28 mouse cellular contexts compared by ENCODE assay signal in the genomic region with DNA sequence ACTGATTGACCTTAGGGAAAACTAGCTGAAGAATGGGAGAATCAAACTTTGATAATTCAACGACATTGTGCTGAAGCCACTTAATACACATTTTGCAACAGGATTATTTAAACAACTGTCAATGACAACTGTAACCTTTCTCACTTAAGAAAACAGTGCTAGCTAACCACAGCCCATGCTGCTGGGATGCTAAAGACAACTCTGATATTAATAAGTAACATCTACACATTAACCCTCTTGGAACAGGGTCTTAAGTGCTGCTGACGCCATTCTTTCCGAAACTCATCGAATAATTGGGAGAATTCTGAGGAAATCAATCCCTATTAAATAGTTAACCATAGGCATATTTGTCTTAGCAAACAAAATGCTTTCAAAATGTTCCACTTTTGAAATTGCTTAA. TPM values are rescaled to one million over a fixed set of nuclear protein-coding genes. Genes with fewer than 3 reads are reported as not detected.
DNase-seq lines count a peak whose midpoint lies in the region; ATAC-seq and TF ChIP-seq lines count a peak whose summit lies in the region.
"Had no signal": no experiment of that assay in that cellular context is flagged by ENCODE, and none has a peak within 500 bp of the region (broad histone marks: within the 10 kb centered on the region; RNA-seq: fewer than 3 reads in every experiment).

No protein-coding gene starts in this region.

- no peak overlapping the region for H3K4me2 ChIP-seq in liver, embryonic 11.5 days
- peak overlapping the region; percentile 22 for H3K4me2 ChIP-seq in liver, postnatal 0 days (ENCODE audit: low read depth, low read length)
- no peak overlapping the region for H3K4me2 ChIP-seq in liver, embryonic 12.5 days
- no peak overlapping the region for H3K4me2 ChIP-seq in midbrain, embryonic 11.5 days
- H3K4me2 ChIP-seq in midbrain, embryonic 16.5 days (ENCODE audit: low read length) = no peak overlapping the region
- H3K4me2 ChIP-seq: embryonic facial prominence, embryonic 13.5 days; embryonic facial prominence, embryonic 15.5 days; forebrain, embryonic 12.5 days had no signal

- peak; percentile 95 for DNase-seq in liver, adult 2 months (ENCODE audit: extremely low read depth, low read depth, low spot score)
- no peak for DNase-seq in liver, embryonic 11.5 days (ENCODE audit: low spot score)
- no peak for DNase-seq in liver, postnatal 0 days
- peak; percentile 72 for DNase-seq in midbrain, embryonic 11.5 days (ENCODE audit: low spot score, missing footprints)
- DNase-seq: adrenal gland, adult 2 months; adrenal gland, postnatal 10 days; adrenal gland, postnatal 25 days; B cell, adult 2 months; cerebellum, adult 11 months; cerebellum, adult 18-20 months; cerebellum, adult 8-10 months; cerebellum, adult 9-11 months; cerebellum, postnatal 14 days; cerebellum, postnatal 36 days; embryo, embryonic 11 days had no signal

- H3K4me3 ChIP-seq in liver, adult 2 months (ENCODE audit: insufficient read depth, low read depth, low read length) = no peak overlapping the region
- H3K4me3 ChIP-seq in liver, embryonic 11.5 days (ENCODE audit: low read depth, low read length) = no peak overlapping the region
- H3K4me3 ChIP-seq in liver, postnatal 0 days (ENCODE audit: low read depth, low read length) = no peak overlapping the region
- H3K4me3 ChIP-seq in liver, embryonic 12.5 days = no peak overlapping the region
- H3K4me3 ChIP-seq in midbrain, embryonic 11.5 days (ENCODE audit: low read depth, low read length) = no peak overlapping the region
- no peak overlapping the region for H3K4me3 ChIP-seq in midbrain, embryonic 16.5 days (ENCODE audit: low read depth, low read length)
- H3K4me3 ChIP-seq: embryonic facial prominence, embryonic 13.5 days; embryonic facial prominence, embryonic 15.5 days; erythroblast, embryonic 14.5 days; forebrain, embryonic 10.5 days; forebrain, embryonic 12.5 days had no signal

- no peaks in the 10 kb centered on the region for H3K27me3 ChIP-seq in liver, adult 2 months (ENCODE audit: control insufficient read depth, insufficient read depth, low read length)
- H3K27me3 ChIP-seq in liver, embryonic 11.5 days (replicated peaks; ENCODE audit: control insufficient read depth, insufficient read depth, low read length) = no peaks in the 10 kb centered on the region
- H3K27me3 ChIP-seq in liver, postnatal 0 days (ENCODE audit: insufficient read depth, low read length) = no peaks in the 10 kb centered on the region
- H3K27me3 ChIP-seq in liver, embryonic 12.5 days (replicated peaks) = no peaks in the 10 kb centered on the region
- no peaks in the 10 kb centered on the region for H3K27me3 ChIP-seq in midbrain, embryonic 11.5 days (ENCODE audit: control insufficient read depth, insufficient read depth, low read length)
- no peaks in the 10 kb centered on the region for H3K27me3 ChIP-seq in midbrain, embryonic 16.5 days (ENCODE audit: control insufficient read depth, insufficient read depth, low read depth, low read length)
- H3K27me3 ChIP-seq: CH12.LX; embryonic facial prominence, embryonic 13.5 days; embryonic facial prominence, embryonic 15.5 days; forebrain, embryonic 12.5 days had no signal

- no peak overlapping the region for H3K9ac ChIP-seq in liver, adult 2 months (ENCODE audit: low read depth, low read length)
- H3K9ac ChIP-seq in liver, embryonic 11.5 days (ENCODE audit: low read depth, low read length) = no peak overlapping the region
- no peak overlapping the region for H3K9ac ChIP-seq in liver, postnatal 0 days (replicated peaks)
- H3K9ac ChIP-seq in liver, embryonic 12.5 days = no peak overlapping the region
- no peak overlapping the region for H3K9ac ChIP-seq in midbrain, embryonic 11.5 days (ENCODE audit: low read length)
- H3K9ac ChIP-seq in midbrain, embryonic 16.5 days (ENCODE audit: low read depth, low read length) = no peak overlapping the region
- H3K9ac ChIP-seq: embryonic facial prominence, embryonic 13.5 days; embryonic facial prominence, embryonic 15.5 days; forebrain, embryonic 12.5 days had no signal

- no peak for TF ChIP-seq POLR2A in liver, adult 2 months (IDR thresholded peaks at IDR 0.05; ENCODE audit: extremely low read depth, insufficient read depth, low read length)

- H3K27ac ChIP-seq in liver, adult 2 months (replicated peaks; ENCODE audit: insufficient read depth, low read depth, low read length) = no peak overlapping the region
- no peak overlapping the region for H3K27ac ChIP-seq in liver, embryonic 11.5 days (ENCODE audit: low read depth, low read length)
- H3K27ac ChIP-seq in liver, postnatal 0 days (ENCODE audit: low read depth) = no peak overlapping the region
- no peak overlapping the region for H3K27ac ChIP-seq in liver, embryonic 12.5 days
- H3K27ac ChIP-seq in midbrain, embryonic 11.5 days (ENCODE audit: low read depth, low read length) = no peak overlapping the region
- H3K27ac ChIP-seq in midbrain, embryonic 16.5 days (ENCODE audit: low read length) = no peak overlapping the region
- H3K27ac ChIP-seq: embryonic facial prominence, embryonic 13.5 days; embryonic facial prominence, embryonic 15.5 days; forebrain, embryonic 10.5 days; forebrain, embryonic 12.5 days had no signal

- WGBS in liver, adult 2 months = 22% methylated on average over 4 of the region's 4 CpGs
- 78% methylated on average over 4 of the region's 4 CpGs for WGBS in liver, embryonic 11.5 days
- 49% methylated on average over 4 of the region's 4 CpGs for WGBS in liver, postnatal 0 days (ENCODE audit: insufficient replicate concordance)
- 80% methylated on average over 4 of the region's 4 CpGs for WGBS in liver, embryonic 12.5 days (ENCODE audit: insufficient replicate concordance)
- WGBS in midbrain, embryonic 11.5 days = 89% methylated on average over 4 of the region's 4 CpGs
- 92% methylated on average over 4 of the region's 4 CpGs for WGBS in midbrain, embryonic 16.5 days

- H3K79me2 ChIP-seq in liver, adult 2 months (ENCODE audit: control insufficient read depth, insufficient read depth, low read length) = no peaks in the 10 kb centered on the region

- H3K4me1 ChIP-seq in liver, adult 2 months (ENCODE audit: control insufficient read depth, insufficient read depth, low read length) = peaks cover 4% of the 10 kb centered on the region; the same call in 1 of the 2 replicates
- no peaks in the 10 kb centered on the region for H3K4me1 ChIP-seq in liver, embryonic 11.5 days (replicated peaks; ENCODE audit: control insufficient read depth, insufficient read depth, low read length)
- no peaks in the 10 kb centered on the region for H3K4me1 ChIP-seq in liver, postnatal 0 days (ENCODE audit: insufficient read depth)
- H3K4me1 ChIP-seq in liver, embryonic 12.5 days = no peaks in the 10 kb centered on the region
- H3K4me1 ChIP-seq in midbrain, embryonic 11.5 days (ENCODE audit: control insufficient read depth, insufficient read depth, low read length) = no peaks in the 10 kb centered on the region
- no peaks in the 10 kb centered on the region for H3K4me1 ChIP-seq in midbrain, embryonic 16.5 days (ENCODE audit: control insufficient read depth, insufficient read depth, low read length)
- H3K4me1 ChIP-seq: embryonic facial prominence, embryonic 13.5 days; embryonic facial prominence, embryonic 15.5 days; forebrain, embryonic 10.5 days had no signal

- H3K36me3 ChIP-seq in liver, adult 2 months (ENCODE audit: control insufficient read depth, insufficient read depth, low read length) = no peaks in the 10 kb centered on the region; the same call in 1 of the 2 replicates
- H3K36me3 ChIP-seq in liver, embryonic 11.5 days (ENCODE audit: control insufficient read depth, insufficient read depth, low read length) = peaks cover 1% of the 10 kb centered on the region
- peaks cover 4% of the 10 kb centered on the region; the same call in 1 of the 2 replicates for H3K36me3 ChIP-seq in liver, postnatal 0 days (replicated peaks; ENCODE audit: insufficient read depth, low read length)
- peaks cover 13% of the 10 kb centered on the region for H3K36me3 ChIP-seq in liver, embryonic 12.5 days
- no peaks in the 10 kb centered on the region for H3K36me3 ChIP-seq in midbrain, embryonic 11.5 days (ENCODE audit: control insufficient read depth, insufficient read depth, low read length)
- no peaks in the 10 kb centered on the region for H3K36me3 ChIP-seq in midbrain, embryonic 16.5 days (ENCODE audit: control insufficient read depth, insufficient read depth, low read length)

- TF ChIP-seq EP300 in liver, postnatal 0 days (IDR thresholded peaks at IDR 0.05; ENCODE audit: low read depth) = no peak

- ATAC-seq in liver, embryonic 11.5 days (replicated peaks; ENCODE audit: low FRiP score) = no peak
- ATAC-seq in liver, postnatal 0 days = peak; percentile 16; the same call in 1 of the 2 replicates
- no peak for ATAC-seq in liver, embryonic 12.5 days
- no peak for ATAC-seq in midbrain, embryonic 11.5 days (ENCODE audit: low FRiP score)
- ATAC-seq in midbrain, embryonic 16.5 days = no peak
- ATAC-seq: CD4-positive, CD25-positive, alpha-beta regulatory T cell, adult 4 months; forebrain, embryonic 14.5 days; forebrain, embryonic 16.5 days had no signal

- no peak for TF ChIP-seq CTCF in liver, adult 2 months (IDR thresholded peaks at IDR 0.05; ENCODE audit: low read depth, low read length)
- no peak for TF ChIP-seq CTCF in liver, postnatal 0 days (IDR thresholded peaks at IDR 0.05; ENCODE audit: low read depth)

- no peaks in the 10 kb centered on the region for H3K9me3 ChIP-seq in liver, embryonic 11.5 days (ENCODE audit: control insufficient read depth, low read length)
- no peaks in the 10 kb centered on the region for H3K9me3 ChIP-seq in liver, postnatal 0 days (ENCODE audit: low read length)
- no peaks in the 10 kb centered on the region for H3K9me3 ChIP-seq in liver, embryonic 12.5 days (replicated peaks)
- no peaks in the 10 kb centered on the region for H3K9me3 ChIP-seq in midbrain, embryonic 11.5 days (ENCODE audit: control insufficient read depth, low read length)
- no peaks in the 10 kb centered on the region for H3K9me3 ChIP-seq in midbrain, embryonic 16.5 days (replicated peaks; ENCODE audit: control insufficient read depth, low read length, poor library complexity, severe bottlenecking)
- H3K9me3 ChIP-seq: embryonic facial prominence, embryonic 13.5 days; embryonic facial prominence, embryonic 15.5 days; forebrain, embryonic 10.5 days; forebrain, embryonic 12.5 days; G1E had no signal

RNA-seq across cellular contexts. Expression of a gene that starts 39.6 kb away (rescaled TPM):
- not detected in 2 replicates for total RNA-seq in liver, adult 2 months (2014; rRNA removed)
- 0.15 TPM in 1 of 2 replicates, not detected in the other for polyA plus RNA-seq in liver, adult 2 months (2012; rRNA removed)
- 0.12 TPM in 1 of 2 replicates, not detected in the other for polyA plus RNA-seq in liver, embryonic 11.5 days (2014; fragmentation: Nextera tagmentation; extraction: Ambion mirVana)
- not detected in 2 replicates for polyA plus RNA-seq in liver, postnatal 0 days (2015; fragmentation: Nextera tagmentation; extraction: Ambion mirVana)
- not detected in 2 replicates for polyA plus RNA-seq in liver, embryonic 12.5 days (2016; fragmentation: Nextera tagmentation; extraction: Ambion mirVana)
- 0.75 and 0.76 TPM in 2 replicates for polyA plus RNA-seq in midbrain, embryonic 11.5 days (2014; fragmentation: Nextera tagmentation; extraction: Ambion mirVana)
- polyA plus RNA-seq in midbrain, embryonic 16.5 days (2015; fragmentation: Nextera tagmentation; extraction: Ambion mirVana) = 7.4 and 10.4 TPM in 2 replicates
- total RNA-seq: CH12.LX; common myeloid progenitor, adult 5-6 weeks had no signal
- polyA plus RNA-seq: erythroblast, embryonic 14.5 days; G1E had no signal

Comparison
In these comparisons a context has a peak if more than half of its experiments do, and no peak if none do; other contexts are left out.
1. DNase-seq: peak in liver, adult 2 months (single experiment) and midbrain, embryonic 11.5 days (single experiment); none in liver, embryonic 11.5 days (single experiment) and liver, postnatal 0 days (single experiment).